Mouse (Mus musculus): Measurements from ENCODE around the gene Hvcn1.

GRCm38 (mm10) chr5:122191269-122192063 lies 15.1 kb upstream of the Hvcn1 start:
- TF ChIP-seq POLR2A (IDR thresholded peaks at IDR 0.05; ENCODE audit: control insufficient read depth, low read depth, low read length) (no peak), CTCF (IDR thresholded peaks at IDR 0.05; ENCODE audit: control insufficient read depth, insufficient read depth, insufficient replicate concordance, low read depth, low read length) (no peak)
